Mouse (Mus musculus): ENCODE measurements around the gene Gtf2f2. TPM values are rescaled to one million over a fixed set of nuclear protein-coding genes. Genes with fewer than 3 reads are reported as not detected.
"Not testable (repeated sequence)": the region's sequence is repeated elsewhere in the genome, so short reads cannot be mapped to it uniquely, and the experiment has no call there.

The Gtf2f2 gene
- polyA plus RNA-seq, 1 experiment from 2014 or later: 59.3 TPM

- H3K27ac ChIP-seq (ENCODE audit: low read depth, low read length): no peak overlapping the region
- H3K4me2 ChIP-seq: no peak overlapping the region
- H3K4me3 ChIP-seq (ENCODE audit: low read depth, low read length): no peak overlapping the region
- H3K27me3 ChIP-seq (ENCODE audit: control insufficient read depth, insufficient read depth, low read length): no peaks in the 10 kb centered on the region
- no peaks in the 10 kb centered on the region for H3K4me1 ChIP-seq (ENCODE audit: control insufficient read depth, insufficient read depth, low read length)
- no peak overlapping the region for H3K9ac ChIP-seq (ENCODE audit: low read length)
- 63% methylated on average over 2 of the region's 2 CpGs for WGBS
- no peaks in the 10 kb centered on the region for H3K9me3 ChIP-seq (ENCODE audit: control insufficient read depth, low read length)
- H3K36me3 ChIP-seq (ENCODE audit: control insufficient read depth, insufficient read depth, low read length): no peaks in the 10 kb centered on the region
- DNase-seq (ENCODE audit: low spot score, missing footprints) (no peak), ATAC-seq (ENCODE audit: low FRiP score) (no peak)
These were observed 57.7 kb downstream of the Gtf2f2 start for GRCm38 (mm10) chr14:75953011-75953410.

GRCm38 (mm10) chr14:75947674-75948073 lies 63.0 kb downstream of the Gtf2f2 start:
- no peaks in the 10 kb centered on the region for H3K4me1 ChIP-seq (ENCODE audit: control insufficient read depth, insufficient read depth, low read length)
- DNase-seq (ENCODE audit: low spot score, missing footprints): no peak
- H3K9me3 ChIP-seq (ENCODE audit: control insufficient read depth, low read length): no peaks in the 10 kb centered on the region
- H3K27ac ChIP-seq (ENCODE audit: low read depth, low read length): no peak overlapping the region
- no peak for ATAC-seq (ENCODE audit: low FRiP score)
- no peak overlapping the region for H3K4me2 ChIP-seq
- 58% methylated on average over 3 of the region's 3 CpGs for WGBS
- no peaks in the 10 kb centered on the region for H3K27me3 ChIP-seq (ENCODE audit: control insufficient read depth, insufficient read depth, low read length)
- no peaks in the 10 kb centered on the region for H3K36me3 ChIP-seq (ENCODE audit: control insufficient read depth, insufficient read depth, low read length)
- no peak overlapping the region for H3K4me3 ChIP-seq (ENCODE audit: low read depth, low read length)
- no peak overlapping the region for H3K9ac ChIP-seq (ENCODE audit: low read length)

GRCm38 (mm10) chr14:75942365-75942764 lies 68.3 kb downstream of the Gtf2f2 start:
- no peak overlapping the region for H3K9ac ChIP-seq (ENCODE audit: low read length)
- WGBS: 98% methylated on average over 3 of the region's 3 CpGs
- H3K4me1 ChIP-seq (ENCODE audit: control insufficient read depth, insufficient read depth, low read length): no peaks in the 10 kb centered on the region
- DNase-seq (ENCODE audit: low spot score, missing footprints): no peak
- H3K27me3 ChIP-seq (ENCODE audit: control insufficient read depth, insufficient read depth, low read length): no peaks in the 10 kb centered on the region
- no peaks in the 10 kb centered on the region for H3K9me3 ChIP-seq (ENCODE audit: control insufficient read depth, low read length)
- no peak overlapping the region for H3K27ac ChIP-seq (ENCODE audit: low read depth, low read length)
- H3K36me3 ChIP-seq (ENCODE audit: control insufficient read depth, insufficient read depth, low read length): no peaks in the 10 kb centered on the region
- no peak overlapping the region for H3K4me2 ChIP-seq
- H3K4me3 ChIP-seq (ENCODE audit: low read depth, low read length): no peak overlapping the region
- no peak for ATAC-seq (ENCODE audit: low FRiP score)

DNA sequence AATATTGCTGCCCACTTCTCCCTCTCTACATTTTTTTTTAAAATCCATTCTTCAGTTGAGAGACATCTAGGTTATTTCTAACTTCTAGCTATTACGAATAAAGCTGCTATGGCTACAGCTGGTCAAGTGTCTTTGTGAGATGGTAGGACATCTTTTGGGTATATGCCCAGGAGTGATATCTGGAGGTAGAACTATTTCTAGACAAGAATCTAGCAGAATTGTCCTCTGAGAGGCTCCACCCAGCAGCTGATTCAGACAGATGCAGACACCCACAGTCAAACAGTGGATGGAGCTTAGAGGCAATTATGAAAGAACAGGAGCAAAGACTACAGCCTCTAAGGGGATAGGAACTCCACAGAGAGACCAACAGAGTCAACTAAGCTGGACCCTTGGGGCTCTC lies 69.2 kb downstream of the Gtf2f2 start:
- DNase-seq (ENCODE audit: low spot score, missing footprints) (no peak), ATAC-seq (ENCODE audit: low FRiP score) (no peak)
- Histone ChIP-seq H3K4me3 (ENCODE audit: low read depth, low read length) (no peak overlapping the region), H3K9ac (ENCODE audit: low read length) (no peak overlapping the region), H3K4me1 (ENCODE audit: control insufficient read depth, insufficient read depth, low read length) (no peaks in the 10 kb centered on the region), H3K9me3 (ENCODE audit: control insufficient read depth, low read length) (no peaks in the 10 kb centered on the region), H3K4me2 (no peak overlapping the region), H3K27ac (ENCODE audit: low read depth, low read length) (no peak overlapping the region), H3K36me3 (ENCODE audit: control insufficient read depth, insufficient read depth, low read length) (no peaks in the 10 kb centered on the region), H3K27me3 (ENCODE audit: control insufficient read depth, insufficient read depth, low read length) (no peaks in the 10 kb centered on the region)
- WGBS: 100% methylated on average over 1 of the region's 1 CpGs

DNA sequence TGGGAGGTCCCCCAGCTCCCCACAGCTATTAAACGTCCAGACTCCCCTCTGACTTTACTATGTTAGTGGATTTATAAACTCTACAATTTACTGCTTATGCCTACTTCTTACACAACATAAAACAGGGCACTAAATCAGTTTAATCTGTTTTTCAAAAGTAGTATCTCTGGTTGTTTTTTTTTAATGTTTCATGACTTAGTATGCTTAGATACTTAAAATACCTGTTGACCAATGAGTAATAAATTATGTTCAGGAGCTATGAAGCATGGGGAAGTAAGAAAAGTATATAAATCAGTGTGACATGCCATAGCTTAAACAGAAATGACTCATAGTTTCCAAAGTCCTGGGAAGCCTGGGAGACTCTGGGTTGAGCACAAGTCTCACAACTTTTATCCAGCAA lies 73.0 kb downstream of the Gtf2f2 start:
- Histone ChIP-seq H3K36me3 (ENCODE audit: control insufficient read depth, insufficient read depth, low read length) (no peaks in the 10 kb centered on the region), H3K4me1 (ENCODE audit: control insufficient read depth, insufficient read depth, low read length) (no peaks in the 10 kb centered on the region), H3K27me3 (ENCODE audit: control insufficient read depth, insufficient read depth, low read length) (no peaks in the 10 kb centered on the region), H3K27ac (ENCODE audit: low read depth, low read length) (no peak overlapping the region), H3K9ac (ENCODE audit: low read length) (no peak overlapping the region), H3K4me3 (ENCODE audit: low read depth, low read length) (no peak overlapping the region), H3K9me3 (ENCODE audit: control insufficient read depth, low read length) (no peaks in the 10 kb centered on the region), H3K4me2 (no peak overlapping the region)
- ATAC-seq (ENCODE audit: low FRiP score) (no peak), DNase-seq (ENCODE audit: low spot score, missing footprints) (no peak)
- WGBS: 81% methylated on average over 1 of the region's 1 CpGs

GRCm38 (mm10) chr14:75934359-75934758 lies 76.3 kb downstream of the Gtf2f2 start:
- ATAC-seq (ENCODE audit: low FRiP score) (no peak), DNase-seq (ENCODE audit: low spot score, missing footprints) (no peak)
- no peak overlapping the region for H3K27ac ChIP-seq (ENCODE audit: low read depth, low read length)
- no peak overlapping the region for H3K4me3 ChIP-seq (ENCODE audit: low read depth, low read length)
- no peak overlapping the region for H3K4me2 ChIP-seq
- no peaks in the 10 kb centered on the region for H3K27me3 ChIP-seq (ENCODE audit: control insufficient read depth, insufficient read depth, low read length)
- H3K9ac ChIP-seq (ENCODE audit: low read length): no peak overlapping the region
- H3K4me1 ChIP-seq (ENCODE audit: control insufficient read depth, insufficient read depth, low read length): no peaks in the 10 kb centered on the region
- no peaks in the 10 kb centered on the region for H3K9me3 ChIP-seq (ENCODE audit: control insufficient read depth, low read length)
- no peaks in the 10 kb centered on the region for H3K36me3 ChIP-seq (ENCODE audit: control insufficient read depth, insufficient read depth, low read length)
- WGBS: 90% methylated on average over 2 of the region's 2 CpGs

DNA sequence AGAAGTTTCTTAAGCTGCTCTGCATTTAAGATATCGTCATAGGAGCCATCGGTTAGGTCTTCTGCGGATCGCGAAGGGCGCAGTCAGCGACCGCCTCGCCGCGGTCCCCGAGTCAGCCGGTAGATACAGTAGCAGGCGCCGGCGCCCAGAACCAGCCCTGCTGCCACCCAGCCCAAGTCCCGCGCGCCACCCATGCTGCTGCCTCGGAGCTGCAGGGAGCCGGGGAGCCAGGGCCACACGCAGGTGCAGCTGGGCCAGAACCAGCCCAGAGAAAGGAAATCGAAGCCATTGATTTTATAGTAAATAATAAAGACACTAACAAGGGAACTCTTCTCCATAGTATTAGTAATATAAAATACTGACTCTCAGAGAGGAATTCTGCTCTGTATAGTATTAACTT lies 79.4 kb downstream of the Gtf2f2 start:
- no peaks in the 10 kb centered on the region for H3K4me1 ChIP-seq (ENCODE audit: control insufficient read depth, insufficient read depth, low read length)
- no peak for ATAC-seq (ENCODE audit: low FRiP score)
- DNase-seq (ENCODE audit: low spot score, missing footprints): no peak
- 95% methylated on average over 23 of the region's 23 CpGs for WGBS
- no peaks in the 10 kb centered on the region for H3K36me3 ChIP-seq (ENCODE audit: control insufficient read depth, insufficient read depth, low read length)
- no peak overlapping the region for H3K4me2 ChIP-seq
- H3K9me3 ChIP-seq (ENCODE audit: control insufficient read depth, low read length): no peaks in the 10 kb centered on the region
- H3K27ac ChIP-seq (ENCODE audit: low read depth, low read length): no peak overlapping the region
- H3K9ac ChIP-seq (ENCODE audit: low read length): no peak overlapping the region
- H3K4me3 ChIP-seq (ENCODE audit: low read depth, low read length): no peak overlapping the region
- no peaks in the 10 kb centered on the region for H3K27me3 ChIP-seq (ENCODE audit: control insufficient read depth, insufficient read depth, low read length)

GRCm38 (mm10) chr14:75929713-75930112 lies 81.0 kb downstream of the Gtf2f2 start:
- H3K4me2 ChIP-seq; H3K9me3 ChIP-seq (ENCODE audit: control insufficient read depth, low read length); H3K9ac ChIP-seq (ENCODE audit: low read length); H3K27me3 ChIP-seq (ENCODE audit: control insufficient read depth, insufficient read depth, low read length); DNase-seq (ENCODE audit: low spot score, missing footprints); H3K27ac ChIP-seq (ENCODE audit: low read depth, low read length); H3K4me3 ChIP-seq (ENCODE audit: low read depth, low read length); ATAC-seq (ENCODE audit: low FRiP score); H3K4me1 ChIP-seq (ENCODE audit: control insufficient read depth, insufficient read depth, low read length); H3K36me3 ChIP-seq (ENCODE audit: control insufficient read depth, insufficient read depth, low read length): not testable (repeated sequence)
- whole genome bisulfite sequencing: 97% methylated on average over 8 of the region's 8 CpGs

GRCm38 (mm10) chr14:75923314-75924052 lies 87.2 kb downstream of the Gtf2f2 start:
- DNase-seq (ENCODE audit: low spot score, missing footprints) (peak; percentile 72), ATAC-seq (ENCODE audit: low FRiP score) (no peak)
- no peak overlapping the region for H3K4me2 ChIP-seq
- WGBS: 93% methylated on average over 1 of the region's 1 CpGs
- no peaks in the 10 kb centered on the region for H3K4me1 ChIP-seq (ENCODE audit: control insufficient read depth, insufficient read depth, low read length)
- H3K36me3 ChIP-seq (ENCODE audit: control insufficient read depth, insufficient read depth, low read length): no peaks in the 10 kb centered on the region
- H3K9ac ChIP-seq (ENCODE audit: low read length): no peak overlapping the region
- H3K4me3 ChIP-seq (ENCODE audit: low read depth, low read length): no peak overlapping the region
- H3K27ac ChIP-seq (ENCODE audit: low read depth, low read length): no peak overlapping the region
- no peaks in the 10 kb centered on the region for H3K9me3 ChIP-seq (ENCODE audit: control insufficient read depth, low read length)
- H3K27me3 ChIP-seq (ENCODE audit: control insufficient read depth, insufficient read depth, low read length): no peaks in the 10 kb centered on the region

Data from midbrain, embryonic 11.5 days (tissue).